Mouse (Mus musculus) hindbrain, embryonic 10.5 days (tissue): Measurements from ENCODE around the gene Il22. TPM values are rescaled to one million over a fixed set of nuclear protein-coding genes. Genes with fewer than 3 reads are reported as not detected.
"Not testable (repeated sequence)": the region's sequence is repeated elsewhere in the genome, so short reads cannot be mapped to it uniquely, and the experiment has no call there.

Experiments used
- DNase-seq: peaks from one replicate; pipeline ENCODE4 v3.0.0-alpha.2; 2017; ENCODE audit warnings: low spot score
- H3K27ac ChIP-seq: fragments of 300-500 bp; sonication (generic); 2 replicates; pipeline ENCODE4 v1.5.1; 2016; ENCODE audit warnings: mild to moderate bottlenecking, moderate library complexity
- H3K27me3 ChIP-seq: fragments of 300-500 bp; sonication (generic); 2 replicates; pipeline ENCODE4 v1.6.1; 2016; ENCODE audit warnings: mild to moderate bottlenecking; ENCODE audit not compliant: poor library complexity, insufficient read depth, severe bottlenecking
- H3K36me3 ChIP-seq: fragments of 300-500 bp; sonication (generic); 2 replicates; pipeline ENCODE4 v1.6.1; 2016; ENCODE audit warnings: mild to moderate bottlenecking, moderate library complexity
- H3K4me1 ChIP-seq: fragments of 300-500 bp; sonication (generic); replicated peaks from 2 replicates; pipeline ENCODE4 v1.6.1; 2016; ENCODE audit warnings: mild to moderate bottlenecking
- H3K4me3 ChIP-seq: fragments of 300-500 bp; sonication (generic); 2 replicates; pipeline ENCODE4 v1.5.1; 2016; ENCODE audit warnings: mild to moderate bottlenecking, moderate library complexity
- H3K9me3 ChIP-seq: fragments of 300-500 bp; sonication (generic); 2 replicates; pipeline ENCODE4 v1.6.1; 2016; ENCODE audit warnings: mild to moderate bottlenecking, moderate library complexity
- WGBS: fragments of 180-500 bp; shearing (Covaris S2); methylation state at CpG from one replicate; pipeline ENCODE4 v1.1.7; 2016; 5-methylcytosine and 5-hydroxymethylcytosine counted together
- polyA plus RNA-seq: library from polyadenylated mRNA; unstranded; fragments of >200 nt; fragmentation: Nextera tagmentation; extraction: Ambion mirVana; gene quantifications from 2 replicates; pipeline ENCODE4 v1.2.1, GENCODE M21; 2016

Gene Il22
- not detected in 2 replicates for polyA plus RNA-seq

DNA sequence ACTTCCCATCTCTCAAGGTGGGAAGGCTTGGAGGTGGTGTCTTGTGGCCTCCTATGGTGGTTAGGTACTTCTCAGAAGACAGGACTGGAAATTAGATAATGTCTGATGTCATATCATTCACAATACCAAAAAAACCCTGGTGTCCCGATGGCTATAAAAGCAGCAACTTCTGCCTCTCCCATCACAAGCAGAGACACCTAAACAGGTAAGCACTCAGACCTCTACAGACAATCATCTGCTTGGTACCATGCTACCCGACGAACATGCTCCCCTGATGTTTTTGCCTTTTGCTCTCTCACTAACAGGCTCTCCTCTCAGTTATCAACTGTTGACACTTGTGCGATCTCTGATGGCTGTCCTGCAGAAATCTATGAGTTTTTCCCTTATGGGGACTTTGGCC is at the start of gene Il22:
Gene Il22 (plus strand): TSS at position 301 of the 400 bp plus-strand sequence.
- Histone ChIP-seq H3K27ac (no peak within 1 kb of the TSS), H3K27me3 (no peaks in the 10 kb centered on the region), H3K4me1 (no peaks in the 10 kb centered on the region), H3K36me3 (no peaks in the 10 kb centered on the region), H3K4me3 (no peak within 1 kb of the TSS), H3K9me3 (no peaks in the 10 kb centered on the region)
- 94% methylated on average over 4 of the region's 4 CpGs for WGBS
- DNase-seq, result no peak

DNA sequence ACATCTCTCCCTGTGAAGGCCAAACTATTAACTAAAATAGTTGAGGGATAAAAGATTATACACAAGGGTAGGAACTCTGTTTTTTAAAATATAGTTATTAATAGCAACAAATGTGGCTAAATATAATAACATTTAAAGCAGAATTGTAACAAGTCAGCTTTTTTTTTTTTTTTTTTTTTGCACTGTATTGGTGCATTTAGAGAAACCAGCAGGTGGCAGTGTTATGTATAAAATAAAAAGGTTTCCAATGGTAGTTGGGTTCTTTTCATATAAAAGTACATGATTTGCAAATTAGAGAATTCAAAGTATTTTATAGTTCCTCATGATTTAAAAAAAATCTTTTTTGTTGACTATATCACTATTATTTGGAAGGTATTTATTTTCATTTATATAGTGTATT is 48.8 kb upstream of the Il22 start:
- Histone ChIP-seq H3K4me1 (no peaks in the 10 kb centered on the region), H3K27me3 (no peaks in the 10 kb centered on the region), H3K36me3 (peaks cover 82% of the 10 kb centered on the region), H3K9me3 (peaks cover 7% of the 10 kb centered on the region; the same call in 1 of the 2 replicates), H3K4me3 (no peak overlapping the region), H3K27ac (no peak overlapping the region)
- no peak for DNase-seq

DNA sequence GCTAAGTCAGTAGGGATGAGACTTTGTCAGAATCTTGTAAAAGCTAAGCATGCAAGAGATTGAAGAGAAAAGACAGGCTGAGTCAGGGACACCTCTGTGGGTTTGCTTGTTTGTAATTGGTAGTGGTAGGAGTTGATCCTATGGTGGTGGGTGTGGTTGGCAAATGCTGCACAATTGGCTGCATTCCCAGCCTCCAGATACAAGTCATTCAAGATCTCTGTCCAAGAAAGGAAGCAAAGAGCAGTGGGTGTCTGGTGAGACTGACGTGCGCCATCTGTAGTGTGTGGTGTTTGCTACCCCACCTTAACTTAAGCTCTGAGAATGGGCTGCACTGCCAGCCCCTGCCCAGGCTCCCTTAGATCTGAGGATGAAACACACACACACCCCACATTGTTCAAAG is 43.6 kb upstream of the Il22 start:
- H3K9me3 ChIP-seq, result peaks cover 7% of the 10 kb centered on the region; the same call in 1 of the 2 replicates
- H3K27me3 ChIP-seq, result no peaks in the 10 kb centered on the region
- no peak for DNase-seq
- H3K4me1 ChIP-seq, result no peaks in the 10 kb centered on the region
- H3K27ac ChIP-seq, result no peak overlapping the region
- H3K36me3 ChIP-seq, result peaks cover 92% of the 10 kb centered on the region
- no peak overlapping the region for H3K4me3 ChIP-seq
- WGBS, result 98% methylated on average over 2 of the region's 2 CpGs

DNA sequence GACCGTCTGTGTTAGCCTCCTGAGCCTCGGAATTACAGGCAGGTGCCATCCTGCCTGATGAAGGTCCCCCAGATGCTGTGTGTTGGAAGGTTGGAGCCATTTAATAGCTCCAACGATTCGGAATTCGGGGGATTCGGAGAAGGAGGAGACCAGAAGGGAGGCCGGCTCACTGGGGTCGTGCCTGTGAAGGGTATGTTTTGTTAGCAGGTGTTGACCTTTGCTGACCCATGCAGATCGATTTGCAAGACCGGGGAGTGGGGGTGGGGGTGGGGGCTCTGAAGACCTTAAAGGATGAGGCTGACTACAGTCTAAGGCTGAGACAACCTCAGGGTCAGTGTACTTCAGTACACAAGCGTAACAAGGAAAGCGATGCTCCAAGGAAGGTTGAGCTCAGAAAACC is 35.5 kb upstream of the Il22 start:
- Histone ChIP-seq H3K27me3 (no peaks in the 10 kb centered on the region), H3K9me3 (no peaks in the 10 kb centered on the region), H3K36me3 (peaks cover 52% of the 10 kb centered on the region), H3K4me1 (peaks cover 7% of the 10 kb centered on the region), H3K27ac (no peak overlapping the region; the same call in 1 of the 2 replicates), H3K4me3 (no peak overlapping the region)
- peak; percentile 40 for DNase-seq
- WGBS, result 52% methylated on average over 12 of the region's 12 CpGs

DNA sequence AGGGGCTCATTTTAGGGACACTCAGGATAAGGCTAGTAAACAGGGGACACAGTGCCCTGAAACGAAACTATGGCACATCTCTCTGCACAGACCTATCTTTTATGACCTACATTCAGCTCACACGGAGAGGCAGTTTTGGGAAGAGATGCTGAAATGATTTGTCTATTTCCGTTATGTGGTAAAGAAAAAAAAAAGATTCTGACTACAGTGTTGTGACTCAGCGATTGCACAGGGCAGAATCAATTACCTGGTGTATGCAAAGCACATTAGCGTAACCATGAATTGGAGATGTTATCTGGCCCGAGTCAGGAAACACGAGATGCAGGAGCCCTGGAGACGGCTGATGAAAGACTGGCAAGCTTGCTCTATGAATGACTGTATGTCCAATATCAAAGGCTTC is 32.3 kb upstream of the Il22 start:
- H3K4me3 ChIP-seq, result no peak overlapping the region
- DNase-seq, result no peak
- no peak overlapping the region for H3K27ac ChIP-seq
- no peaks in the 10 kb centered on the region for H3K27me3 ChIP-seq
- no peaks in the 10 kb centered on the region for H3K9me3 ChIP-seq
- peaks cover 7% of the 10 kb centered on the region for H3K4me1 ChIP-seq
- peaks cover 20% of the 10 kb centered on the region for H3K36me3 ChIP-seq
- 85% methylated on average over 8 of the region's 8 CpGs for WGBS

DNA sequence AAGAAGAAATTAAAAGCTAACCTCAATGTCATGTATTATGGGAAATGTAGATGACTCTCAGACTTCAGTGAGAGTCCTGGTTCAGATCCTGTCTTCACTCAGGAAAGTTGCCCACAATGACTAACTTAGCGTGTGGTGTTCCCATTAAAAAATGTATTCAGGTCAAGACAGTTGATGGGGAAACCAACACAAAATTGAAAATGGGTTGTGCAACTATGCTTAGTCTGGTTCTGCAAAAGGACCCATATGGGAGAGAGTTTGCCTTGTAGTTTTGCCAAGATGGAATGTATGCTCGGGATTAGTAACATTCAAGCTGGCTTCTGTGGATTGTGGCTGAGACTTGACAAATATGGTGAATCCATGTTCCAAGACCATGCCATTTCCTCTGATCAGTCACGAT is 31.9 kb upstream of the Il22 start:
- Histone ChIP-seq H3K9me3 (no peaks in the 10 kb centered on the region), H3K4me1 (peaks cover 7% of the 10 kb centered on the region), H3K36me3 (peaks cover 16% of the 10 kb centered on the region), H3K27ac (no peak overlapping the region), H3K4me3 (no peak overlapping the region), H3K27me3 (no peaks in the 10 kb centered on the region)
- DNase-seq, result no peak
- 92% methylated on average over 3 of the region's 3 CpGs for WGBS

DNA sequence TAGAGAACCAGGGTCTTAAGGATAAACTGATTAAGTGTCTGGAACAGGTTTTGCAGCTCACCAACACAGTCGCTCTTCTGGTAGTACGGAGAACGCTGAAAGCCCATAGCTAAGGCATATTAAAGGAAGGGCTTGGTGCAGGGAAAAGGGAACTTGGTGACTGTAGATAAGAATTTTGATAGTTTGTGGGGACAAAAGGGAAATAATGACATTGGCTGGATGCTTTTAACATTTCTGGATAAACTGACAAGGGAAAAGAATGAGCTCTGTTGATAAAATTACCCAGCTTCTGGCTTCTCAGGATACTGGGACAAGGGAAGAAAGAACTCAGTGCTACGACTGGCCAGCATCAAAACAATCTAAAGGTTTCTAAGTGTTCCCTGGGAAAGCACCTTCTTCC is 29.2 kb upstream of the Il22 start:
- H3K9me3 ChIP-seq, H3K27ac ChIP-seq, H3K4me3 ChIP-seq, DNase-seq, H3K36me3 ChIP-seq, H3K27me3 ChIP-seq, H3K4me1 ChIP-seq: not testable (repeated sequence)
- 86% methylated on average over 4 of the region's 4 CpGs for WGBS

DNA sequence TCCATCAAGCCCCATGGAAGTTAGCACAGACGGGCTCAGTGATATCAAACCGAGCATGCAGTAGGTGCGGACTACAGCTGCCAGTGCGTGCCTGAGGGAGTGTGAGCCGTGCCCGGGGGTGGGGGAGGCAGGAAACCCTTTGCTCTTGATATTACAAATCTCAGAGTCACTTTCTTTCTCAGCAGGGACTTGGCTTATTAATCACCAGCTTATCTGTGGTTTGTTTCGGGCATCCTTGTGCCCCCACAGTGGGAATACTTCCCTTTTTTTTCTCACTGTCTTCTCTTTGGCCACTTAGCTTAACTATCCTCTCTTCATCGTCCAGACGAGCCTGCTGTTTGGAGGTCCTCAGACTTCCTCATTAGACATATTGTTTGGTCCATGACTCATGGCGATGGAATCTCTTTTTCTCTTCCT is 26.0 kb upstream of the Il22 start:
- H3K4me1 ChIP-seq, result no peaks in the 10 kb centered on the region
- H3K27me3 ChIP-seq, result no peaks in the 10 kb centered on the region
- H3K4me3 ChIP-seq, result no peak overlapping the region
- H3K27ac ChIP-seq, result no peak overlapping the region
- H3K9me3 ChIP-seq, result no peaks in the 10 kb centered on the region
- DNase-seq, result no peak
- H3K36me3 ChIP-seq, result no peaks in the 10 kb centered on the region
- WGBS, result 91% methylated on average over 10 of the region's 10 CpGs

DNA sequence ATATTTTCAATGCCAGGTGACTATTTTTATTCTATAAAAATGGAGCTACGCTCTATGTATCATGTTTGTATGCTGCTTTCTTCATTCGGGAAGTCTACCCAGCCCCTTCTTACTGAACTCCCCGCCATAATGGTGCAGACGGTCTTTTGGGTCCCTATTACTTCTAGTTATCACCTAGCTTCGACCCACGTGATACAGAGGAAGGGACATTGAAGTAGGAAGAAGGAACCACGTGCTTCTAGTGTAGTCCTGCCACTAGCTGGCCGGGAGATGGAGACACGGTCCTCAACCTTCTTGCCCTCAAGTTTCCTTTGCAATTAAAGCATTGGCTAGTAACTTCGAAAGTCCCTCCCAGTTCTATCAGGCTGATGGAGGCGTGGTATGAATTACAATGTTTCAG is 25.5 kb upstream of the Il22 start:
- Histone ChIP-seq H3K4me3 (no peak overlapping the region), H3K27me3 (no peaks in the 10 kb centered on the region), H3K9me3 (no peaks in the 10 kb centered on the region), H3K27ac (no peak overlapping the region), H3K4me1 (no peaks in the 10 kb centered on the region), H3K36me3 (no peaks in the 10 kb centered on the region)
- 91% methylated on average over 11 of the region's 11 CpGs for WGBS
- no peak for DNase-seq

DNA sequence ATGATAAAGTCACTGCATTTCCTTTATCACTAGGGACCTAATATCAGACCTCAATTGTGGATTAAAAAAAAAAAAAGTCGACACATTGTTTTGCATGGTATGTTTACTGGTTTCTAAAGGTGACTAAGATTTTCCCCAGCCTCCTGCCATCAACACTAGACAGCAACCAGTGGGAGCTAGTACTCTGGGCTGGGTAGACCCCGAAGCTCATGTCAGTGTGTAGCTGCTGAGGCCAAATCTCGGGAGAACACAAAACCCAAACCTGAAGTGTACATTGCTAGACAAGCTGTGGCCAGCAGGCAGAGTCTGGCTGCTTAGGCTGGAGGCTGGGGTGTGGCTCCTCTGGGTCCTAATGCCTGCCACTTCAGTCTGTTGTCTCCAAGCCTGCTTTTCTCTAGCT is 9.6 kb upstream of the Il22 start:
- 39% methylated on average over 3 of the region's 3 CpGs for WGBS
- DNase-seq, H3K4me3 ChIP-seq: not testable (repeated sequence)

DNA sequence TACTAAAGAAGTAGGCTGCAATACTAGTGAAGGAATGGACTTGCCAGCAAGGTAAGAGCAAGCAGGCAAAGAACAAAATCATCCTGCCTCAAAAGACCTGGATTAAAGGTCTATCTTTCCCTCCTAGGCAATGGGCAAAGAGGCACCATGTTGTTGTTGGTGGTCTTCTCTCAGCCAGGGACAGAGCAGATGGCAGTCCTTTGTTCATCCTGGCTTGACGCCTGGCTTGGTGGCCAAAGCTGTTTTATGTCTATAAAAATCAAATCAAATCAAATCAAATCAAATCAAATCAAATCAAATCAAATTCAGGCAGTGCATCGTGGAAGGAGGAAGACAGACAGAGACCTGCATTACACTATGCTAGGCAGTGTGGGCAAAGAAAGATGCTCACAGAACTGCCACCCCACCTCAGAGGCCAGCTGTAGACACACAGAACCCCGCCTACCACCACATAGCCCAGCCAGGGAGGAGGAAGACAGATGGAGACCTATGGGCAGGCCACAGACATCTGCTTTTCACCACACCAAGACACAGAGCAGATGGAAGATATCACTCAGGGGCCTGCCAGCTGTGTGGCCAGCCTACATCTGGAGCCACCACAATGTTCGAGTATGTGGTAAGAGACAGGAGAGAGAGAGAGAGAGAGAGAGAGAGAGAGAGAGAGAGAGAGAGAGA is 11.1 kb downstream of the Il22 start:
- 86% methylated on average over 2 of the region's 4 CpGs for WGBS

More for the DNA sequence above, 9.6 kb upstream of the Il22 start:
- not testable (repeated sequence) for H3K36me3 ChIP-seq, H3K27ac ChIP-seq, H3K9me3 ChIP-seq, H3K4me1 ChIP-seq, H3K27me3 ChIP-seq

DNA sequence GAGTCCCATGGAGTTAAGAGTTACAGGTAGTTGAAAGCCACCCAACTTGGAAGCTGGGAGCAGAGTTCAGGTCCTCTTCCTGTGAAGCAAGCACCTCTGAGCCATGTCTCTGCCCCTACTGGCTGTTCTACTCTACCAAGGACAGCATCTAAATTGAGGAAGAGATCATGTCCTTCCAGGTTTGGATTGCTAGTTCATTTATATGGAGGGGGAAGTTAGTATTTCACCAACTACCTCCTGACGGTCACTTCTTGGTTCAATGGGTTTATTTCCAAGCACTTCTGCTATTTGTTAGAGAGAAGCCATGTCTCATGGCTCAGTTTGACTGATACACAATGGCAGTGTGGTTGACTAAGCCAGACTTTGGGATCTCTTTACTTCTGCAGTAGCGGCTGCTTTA is 22.9 kb downstream of the Il22 start:
- not testable (repeated sequence) for H3K27ac ChIP-seq, H3K4me3 ChIP-seq, DNase-seq, H3K36me3 ChIP-seq, H3K4me1 ChIP-seq, H3K27me3 ChIP-seq, H3K9me3 ChIP-seq
- WGBS, result 93% methylated on average over 1 of the region's 2 CpGs

More for the DNA sequence above, 11.1 kb downstream of the Il22 start:
- H3K36me3 ChIP-seq, H3K27me3 ChIP-seq, H3K27ac ChIP-seq, H3K9me3 ChIP-seq, H3K4me3 ChIP-seq, DNase-seq, H3K4me1 ChIP-seq: not testable (repeated sequence)

DNA sequence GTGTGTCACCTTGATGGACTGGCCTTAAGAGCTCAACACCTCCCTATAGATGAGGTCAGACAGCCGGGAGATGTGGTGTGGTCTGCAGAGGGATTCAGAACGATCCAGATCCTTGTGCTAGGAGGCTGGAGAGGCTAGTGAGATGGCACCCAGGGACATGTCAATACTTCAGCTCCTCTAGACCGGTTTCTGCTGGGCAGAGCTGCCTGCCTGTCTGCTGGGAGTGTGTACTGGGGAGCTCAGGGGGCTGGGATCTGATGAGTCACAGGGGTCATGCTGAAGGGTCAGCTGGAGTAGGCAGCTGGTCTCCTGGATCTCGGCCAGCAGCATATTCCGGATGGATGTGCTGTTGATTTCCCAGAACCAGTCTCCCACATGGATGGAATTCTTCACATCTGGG is 27.9 kb downstream of the Il22 start:
- DNase-seq, H3K4me3 ChIP-seq, H3K27me3 ChIP-seq, H3K36me3 ChIP-seq, H3K9me3 ChIP-seq, H3K4me1 ChIP-seq, H3K27ac ChIP-seq: not testable (repeated sequence)
- WGBS, result 85% methylated on average over 2 of the region's 5 CpGs

DNA sequence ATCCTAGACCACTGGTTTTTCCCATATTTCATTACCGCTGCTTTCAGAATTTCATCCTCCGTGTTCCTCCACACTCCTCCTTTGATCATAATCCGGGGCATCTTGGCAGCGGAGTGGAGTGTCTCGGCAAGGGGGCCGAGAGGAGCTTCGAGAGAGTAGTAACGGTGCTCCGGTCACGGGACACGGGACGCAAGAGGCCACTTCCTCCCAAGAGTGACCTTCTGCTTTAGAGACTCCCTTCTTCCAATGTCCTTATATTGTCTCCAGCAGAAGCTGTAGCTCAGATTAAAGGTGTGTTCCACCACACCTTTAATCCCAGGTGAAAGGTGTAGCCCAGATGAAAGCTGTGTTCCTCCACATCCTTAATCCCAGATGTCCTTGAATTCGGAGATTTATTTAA is 35.9 kb downstream of the Il22 start, which contains the start of gene Gm32717:
Gene Gm32717 (minus strand): TSS at position 101 of the 400 bp plus-strand sequence.
- not testable (repeated sequence) for H3K27me3 ChIP-seq
- WGBS, result no CpG with 5 or more reads among the region's 13 CpGs

More for the DNA sequence above, 35.9 kb downstream of the Il22 start, which contains the start of gene Gm32717:
- not testable (repeated sequence) for H3K9me3 ChIP-seq, DNase-seq, H3K27ac ChIP-seq, H3K4me3 ChIP-seq, H3K4me1 ChIP-seq, H3K36me3 ChIP-seq
